Mouse (Mus musculus) lung, postnatal 0 days (tissue): ENCODE measurements around the gene App.

Source experiments
- CTCF ChIP-seq: IDR thresholded peaks from 2 replicates; pipeline ENCODE4 v1.5.1; 2016; ENCODE audit warnings: antibody characterized with exemption, mild to moderate bottlenecking
- EP300 ChIP-seq: IDR thresholded peaks from 2 replicates; pipeline ENCODE4 v1.6.1; 2016; ENCODE audit warnings: antibody characterized with exemption, mild to moderate bottlenecking, control low read depth

DNA sequence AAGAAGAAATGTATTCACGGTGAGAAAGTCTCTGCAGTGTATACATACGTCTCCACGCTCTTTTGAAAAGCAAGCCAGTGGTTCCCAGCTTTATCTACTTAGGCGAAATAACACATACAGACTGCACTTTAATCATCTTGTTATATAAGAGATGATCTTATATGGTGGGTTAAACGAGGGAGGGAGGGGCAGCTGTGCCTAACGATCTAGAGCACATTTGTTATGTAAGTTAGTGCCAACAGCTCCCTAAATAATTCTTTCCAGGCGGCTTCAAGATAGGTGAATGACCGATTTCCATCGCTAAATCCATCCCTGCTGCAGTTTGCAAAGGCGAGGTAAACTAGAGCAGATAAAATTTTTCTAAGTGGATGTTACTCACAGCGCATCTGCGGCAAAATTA, 210.0 kb downstream of the App start:
- no peak for TF ChIP-seq CTCF
- TF ChIP-seq EP300 = no peak
